Mouse (Mus musculus) adrenal gland, postnatal 36 days (tissue): ENCODE measurements around the gene Pradc1. TPM values are rescaled to one million over a fixed set of nuclear protein-coding genes. Genes with fewer than 3 reads are reported as not detected.

Experiments
- DNase-seq, 2 experiments: peaks; one replicate each; pipeline ENCODE4 v3.0.0; 2021; ENCODE audit warnings: mixed read lengths in 1 of 2
- long read RNA-seq, 2 experiments: library from polyadenylated mRNA; stranded (forward); transcript quantifications; one replicate each; pipeline ENCODE4 v2.0.0; 2021; ENCODE audit warnings: borderline sequencing depth in 2 of 2
- total RNA-seq, 2 experiments: library from RNA; stranded (reverse); gene quantifications; 2 replicates each; pipeline ENCODE4 v1.2.3; 2021

The Pradc1 gene
- 10 to 100 TPM; 11.5 to 14.4 TPM for total RNA-seq
- long read RNA-seq, experiment 1, transcript Pradc1-201 (5 exons, 1,038 nt), result major isoform, 16 of 24 reads
- long read RNA-seq, experiment 1, partial matches to known transcripts, result 2 of 24 reads
- long read RNA-seq, experiment 1, other reads (novel, unspliced or antisense), result 2 of 24 reads
- long read RNA-seq, experiment 2, transcript Pradc1-201 (5 exons, 1,038 nt), result major isoform, 8 of 16 reads
- long read RNA-seq, experiment 2, partial matches to known transcripts, result 0 of 16 reads
- long read RNA-seq, experiment 2, other reads (novel, unspliced or antisense), result 3 of 16 reads

DNA sequence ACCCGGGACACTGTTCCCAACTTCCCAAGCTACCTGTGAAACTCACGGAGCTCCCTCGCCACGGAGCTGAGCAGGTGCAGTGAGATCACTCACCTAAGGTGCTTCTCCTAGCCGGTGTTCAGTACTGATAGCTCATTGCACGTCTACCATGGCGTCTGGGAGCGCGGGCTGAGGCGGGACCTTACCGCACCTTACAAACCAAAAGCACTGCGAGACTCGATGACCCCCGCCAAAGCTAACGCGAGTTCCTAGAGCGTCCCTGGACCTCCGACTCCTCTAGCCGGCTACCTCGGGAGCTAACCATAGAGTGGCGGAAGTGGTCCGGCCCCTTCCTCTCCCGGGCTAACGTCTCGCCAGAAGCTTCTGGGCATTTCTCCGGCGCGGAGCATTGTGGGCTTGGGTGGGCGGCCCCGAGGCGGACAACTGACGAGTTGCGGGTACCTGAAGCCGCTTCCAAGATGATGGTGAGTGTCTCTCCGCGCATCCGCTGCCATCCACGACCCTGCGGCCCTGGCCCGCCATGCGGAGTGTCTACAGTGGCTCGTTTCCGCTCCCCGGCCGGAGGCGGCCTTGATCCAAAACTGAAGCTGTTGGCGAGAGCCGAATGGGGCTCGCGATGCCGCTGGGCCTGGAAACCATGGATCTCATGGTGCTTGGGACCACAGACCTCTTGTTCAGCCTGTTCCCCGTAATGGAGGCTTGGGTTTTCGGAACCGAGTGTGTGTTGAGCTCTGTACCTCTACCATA lies at the start of gene Pradc1:
Gene Pradc1, minus strand, starts transcription at position 307 of the 747 bp plus-strand sequence.
- DNase-seq, result peak; percentile 98

DNA sequence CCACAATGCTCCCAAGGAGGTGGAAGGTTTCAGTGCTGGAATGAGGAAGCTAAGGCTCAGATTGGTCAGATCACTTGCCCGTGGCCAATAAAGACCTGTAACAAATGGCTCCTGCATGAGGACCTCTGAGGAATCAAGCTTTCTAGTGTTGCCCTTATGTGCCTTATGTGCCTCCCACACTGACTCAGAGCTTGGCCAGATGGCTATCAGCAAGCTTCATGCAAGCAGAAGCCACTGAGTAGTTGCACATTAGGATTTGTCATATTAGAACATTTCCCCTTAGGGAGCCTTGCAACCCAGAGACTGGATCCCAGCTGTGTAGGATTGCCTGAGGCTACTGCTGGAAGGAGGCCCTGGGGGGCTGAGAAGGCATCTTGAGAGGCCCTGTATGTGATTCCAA lies 48.6 kb upstream of the Pradc1 start:
- no peak for DNase-seq

DNA sequence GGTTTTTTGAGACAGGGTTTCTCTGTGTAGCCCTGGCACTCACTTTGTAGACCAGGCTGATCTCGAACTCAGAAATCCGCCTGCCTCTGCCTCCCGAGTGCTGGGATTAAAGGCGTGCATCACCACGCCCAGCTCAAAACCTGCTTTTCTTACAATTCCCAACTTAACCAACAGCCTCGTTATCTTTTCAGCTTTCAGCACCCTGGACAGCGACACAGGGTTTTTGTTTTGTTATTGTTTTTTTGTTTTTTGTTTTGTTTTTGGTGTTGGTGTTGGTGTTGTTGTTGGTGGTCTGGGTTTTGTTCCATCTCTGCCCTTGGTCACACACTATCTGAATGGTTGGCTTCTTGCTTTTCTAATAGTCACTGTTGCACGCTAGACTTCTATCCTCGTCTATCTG lies 46.4 kb upstream of the Pradc1 start:
- DNase-seq, result no peak

DNA sequence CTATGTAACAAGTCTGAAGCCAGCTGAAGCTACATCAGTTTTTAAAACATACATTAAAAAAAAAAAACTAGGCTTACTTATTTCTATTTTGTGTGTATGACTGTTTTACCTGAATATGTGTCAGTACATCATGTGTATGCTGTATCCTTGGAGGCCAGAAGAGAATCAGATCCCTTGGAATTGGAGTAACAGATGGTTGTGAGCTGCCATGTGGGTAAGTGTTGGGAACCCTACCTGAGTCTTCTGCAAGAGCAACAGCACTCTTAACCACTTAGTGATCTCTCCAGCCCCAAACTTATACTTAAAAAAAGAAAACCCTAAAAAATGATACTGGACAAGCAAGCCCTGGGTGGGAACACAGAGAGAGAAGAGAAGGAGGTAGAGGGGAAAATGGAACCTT lies 45.2 kb upstream of the Pradc1 start:
- DNase-seq, result no peak

DNA sequence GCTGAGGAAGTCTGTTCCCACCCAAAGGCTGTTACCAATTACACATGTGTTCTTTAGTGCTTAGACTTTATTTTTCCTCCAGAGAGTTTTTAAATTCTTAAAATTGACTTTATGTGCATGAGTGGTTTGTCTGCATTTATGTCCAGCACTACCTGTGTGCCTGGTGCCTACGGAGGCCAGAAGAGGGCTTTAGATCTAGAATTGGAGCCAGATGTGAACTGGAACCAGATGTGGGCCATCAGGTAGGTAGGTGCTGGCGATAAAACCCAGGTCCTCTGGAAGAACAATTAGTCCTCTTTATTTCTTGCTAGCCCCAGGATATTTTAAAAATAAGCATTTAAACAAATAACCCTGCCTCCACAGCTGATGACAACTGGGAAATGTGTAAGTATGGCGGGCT lies 39.8 kb upstream of the Pradc1 start:
- no peak for DNase-seq

DNA sequence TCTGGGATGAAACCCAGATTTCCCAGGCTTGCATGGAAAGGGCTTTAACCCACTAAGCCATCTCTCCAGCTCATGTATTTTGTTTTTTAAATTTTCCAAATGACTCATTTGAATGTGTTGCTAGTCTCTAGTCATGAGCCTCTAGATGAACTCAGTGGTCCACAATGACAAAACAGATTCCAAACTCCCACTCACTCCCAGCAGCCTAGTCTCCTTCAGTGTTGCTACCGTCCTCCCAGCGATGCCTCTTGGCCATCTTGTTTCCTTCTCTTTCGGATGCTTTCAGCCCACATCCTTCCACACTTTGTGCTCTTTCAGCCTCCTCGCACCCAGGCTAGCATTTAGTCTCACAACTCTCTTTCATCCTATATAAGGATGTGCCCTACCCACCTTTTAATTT lies 38.5 kb upstream of the Pradc1 start:
- DNase-seq, result no peak

DNA sequence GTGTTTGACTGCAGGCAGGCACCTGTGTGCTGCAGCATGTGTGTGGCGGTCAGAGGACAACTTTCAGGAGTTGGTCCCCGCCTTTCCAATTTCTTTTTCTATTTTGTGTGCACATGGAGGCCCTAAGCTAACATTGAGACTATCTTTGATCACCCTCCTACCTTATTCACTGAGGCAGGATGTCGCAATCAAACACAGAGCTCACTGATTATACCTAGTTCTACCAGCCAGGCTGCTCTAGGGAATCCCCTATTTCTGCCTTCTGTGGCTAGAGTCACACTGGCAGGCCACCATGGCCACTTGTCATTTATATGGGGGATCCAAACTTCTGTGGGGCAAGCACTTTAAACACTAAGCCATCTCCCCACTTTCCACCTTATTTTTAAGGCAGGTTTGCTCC lies 37.9 kb upstream of the Pradc1 start:
- DNase-seq, result no peak

DNA sequence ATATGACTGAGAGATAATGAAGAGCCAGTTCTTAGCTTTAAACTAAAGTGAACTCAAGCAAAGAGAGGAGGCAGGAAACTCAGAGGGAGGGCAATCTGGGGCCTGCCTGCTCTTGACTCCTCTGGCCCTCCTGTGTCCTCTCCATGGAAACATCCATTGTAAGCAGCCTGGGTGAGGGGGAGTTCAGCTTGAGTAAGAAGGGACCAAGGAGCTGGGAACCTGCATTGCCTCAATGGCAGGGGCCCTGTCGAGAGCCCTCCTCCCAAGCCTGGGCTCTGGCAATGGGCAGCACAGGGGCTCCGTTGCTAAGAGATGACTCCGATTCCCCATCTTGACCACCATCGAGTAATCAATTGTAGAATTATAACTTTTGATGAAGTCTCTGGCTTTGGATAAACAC lies 36.7 kb upstream of the Pradc1 start:
- DNase-seq, result no peak

DNA sequence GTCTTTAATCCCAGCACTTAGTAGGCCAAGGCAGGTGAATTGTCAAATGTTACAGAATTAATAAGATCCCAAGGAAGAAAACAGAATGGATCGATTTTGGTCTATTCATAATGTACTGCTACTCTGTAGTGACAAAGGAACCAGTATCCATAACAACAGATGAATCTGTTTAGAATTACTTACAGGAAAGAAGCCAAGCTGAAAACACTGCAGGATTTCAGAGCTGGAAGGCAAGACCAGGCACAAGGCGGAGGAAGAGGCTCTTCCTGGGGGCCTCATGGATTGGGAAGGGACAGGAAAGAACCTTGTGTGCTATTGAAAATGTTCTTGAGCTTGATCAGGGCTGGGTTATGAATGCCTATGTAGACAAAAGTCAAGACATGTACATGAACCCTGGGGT lies 34.0 kb upstream of the Pradc1 start:
- DNase-seq, result no peak

DNA sequence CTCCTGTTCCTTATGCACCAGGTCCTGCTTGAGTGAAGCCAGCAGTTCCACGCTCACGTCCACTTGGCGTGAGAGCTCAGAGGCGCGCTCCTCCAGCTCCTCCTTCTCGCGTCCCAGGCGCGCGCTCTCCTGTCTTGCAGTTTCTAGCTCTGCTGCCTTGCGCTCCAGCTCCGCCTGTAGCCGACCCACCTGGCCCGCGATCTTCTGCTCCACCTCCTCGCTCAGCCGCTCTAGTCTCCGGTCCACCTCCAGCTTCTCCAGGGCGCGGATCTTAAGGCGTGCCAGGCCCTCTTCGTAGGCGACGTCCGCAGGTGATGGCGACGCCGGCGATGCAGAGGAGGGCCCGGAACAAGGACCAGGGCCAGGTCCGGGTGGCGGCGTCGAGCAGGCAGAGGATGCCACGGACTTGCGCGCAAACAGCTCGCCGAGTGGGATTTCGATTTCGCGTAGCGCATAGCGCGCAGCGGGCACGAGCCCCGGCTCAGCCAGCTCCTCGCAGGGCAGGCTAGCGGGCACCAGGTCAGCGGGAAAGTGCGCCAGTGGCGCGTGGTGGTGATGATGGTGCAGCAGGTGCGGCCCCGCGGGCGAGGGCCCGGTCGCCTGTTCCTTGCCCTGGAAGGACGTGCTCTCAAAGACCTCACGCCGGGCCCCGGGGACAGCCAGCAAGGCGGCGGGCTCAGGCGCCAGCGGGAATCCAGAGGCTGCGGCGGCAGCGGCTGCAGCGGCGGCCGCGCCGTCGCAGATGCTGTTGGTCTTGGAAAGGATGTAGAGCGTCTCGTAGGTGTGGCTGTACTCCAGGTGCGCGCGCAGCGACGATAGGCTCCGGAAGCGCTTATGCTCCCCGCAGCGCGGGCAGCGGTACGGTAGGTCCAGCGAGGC lies 32.3 kb upstream of the Pradc1 start:
- no peak for DNase-seq

DNA sequence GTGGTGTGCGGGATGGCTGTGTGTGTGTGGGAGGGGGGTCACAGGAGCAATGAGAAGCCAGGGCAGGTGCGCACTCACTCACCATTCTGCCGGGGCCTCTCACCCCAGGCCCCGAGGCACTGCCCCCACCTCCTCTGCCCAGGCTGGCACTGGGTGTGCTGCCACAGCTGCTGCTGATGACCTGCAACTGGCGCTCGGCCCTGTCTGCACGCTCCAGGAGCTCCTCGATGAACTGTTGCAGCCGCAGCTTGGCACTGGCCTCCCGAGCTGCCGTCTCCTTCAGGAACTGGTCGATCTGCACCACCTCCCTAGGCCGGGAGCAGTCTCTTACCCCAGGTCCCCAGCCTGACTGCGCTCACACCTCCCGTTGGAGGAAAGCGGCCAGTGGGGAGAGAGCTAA lies 28.9 kb upstream of the Pradc1 start:
- DNase-seq, result no peak

DNA sequence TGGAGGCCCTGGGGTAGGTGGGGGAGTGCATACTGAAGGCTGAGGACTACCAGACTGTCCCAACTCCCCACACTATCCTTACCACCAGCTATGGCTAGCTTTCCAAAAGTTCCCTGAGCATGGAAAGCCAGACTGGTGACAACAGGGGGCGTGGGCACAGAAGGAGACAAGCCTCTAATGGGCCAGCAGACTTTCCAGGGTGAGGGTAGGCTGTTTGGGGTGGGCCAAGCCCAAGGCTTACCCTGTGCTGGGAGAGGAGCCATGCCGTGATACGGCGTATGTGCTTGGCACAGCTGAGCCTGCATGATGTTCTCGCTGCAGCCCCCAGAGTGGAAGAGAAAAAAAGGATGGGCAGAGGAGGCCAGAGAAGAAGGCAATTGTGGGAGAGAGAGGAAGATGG lies 28.2 kb upstream of the Pradc1 start:
- no peak for DNase-seq

DNA sequence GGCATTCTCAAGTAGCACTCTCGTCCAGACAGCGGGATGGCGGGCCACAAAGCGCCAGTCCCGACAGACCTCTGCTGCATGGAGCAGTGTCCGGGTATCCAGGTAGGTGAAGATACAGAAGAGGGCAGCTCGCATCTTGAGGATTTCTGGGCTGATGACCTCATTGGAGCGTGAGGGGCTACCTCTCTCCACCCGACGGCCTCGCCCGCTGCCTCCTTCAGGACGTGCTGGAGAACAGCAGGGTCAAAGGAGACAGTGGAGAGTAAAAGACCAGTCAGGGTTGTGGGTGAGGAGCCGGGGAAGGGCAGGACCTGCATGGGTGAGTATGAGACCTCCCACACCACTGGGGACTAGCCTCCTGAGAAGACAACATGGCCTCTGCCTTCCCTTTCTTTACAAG lies 26.6 kb upstream of the Pradc1 start:
- DNase-seq, result no peak

DNA sequence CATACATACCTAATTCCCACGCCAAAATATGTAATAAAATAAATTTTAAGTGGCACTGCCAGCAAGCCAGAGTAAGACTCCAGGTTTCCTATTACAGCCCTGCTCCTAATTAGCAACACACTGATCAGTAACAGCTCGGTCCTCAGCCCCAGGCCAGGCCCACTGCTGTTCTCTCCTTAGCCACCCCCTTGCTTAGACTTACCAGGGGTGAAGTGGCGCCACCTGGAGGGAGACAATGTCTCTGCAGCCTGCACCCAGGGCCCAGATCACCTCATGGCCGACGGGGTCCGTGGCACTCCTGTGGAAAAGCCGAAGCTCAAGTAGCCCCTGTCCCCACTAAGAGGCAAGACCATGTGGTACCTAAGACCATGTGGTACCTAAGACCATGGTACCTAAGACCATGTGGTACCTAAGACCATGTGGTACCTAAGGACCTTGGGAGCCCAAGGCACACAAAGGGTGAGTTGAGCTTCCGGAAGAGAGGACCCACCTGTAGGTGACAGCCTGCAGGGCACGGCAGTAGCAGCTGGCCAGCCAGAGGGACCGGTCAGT lies 25.7 kb upstream of the Pradc1 start:
- peak; percentile 54 to 56 for DNase-seq

DNA sequence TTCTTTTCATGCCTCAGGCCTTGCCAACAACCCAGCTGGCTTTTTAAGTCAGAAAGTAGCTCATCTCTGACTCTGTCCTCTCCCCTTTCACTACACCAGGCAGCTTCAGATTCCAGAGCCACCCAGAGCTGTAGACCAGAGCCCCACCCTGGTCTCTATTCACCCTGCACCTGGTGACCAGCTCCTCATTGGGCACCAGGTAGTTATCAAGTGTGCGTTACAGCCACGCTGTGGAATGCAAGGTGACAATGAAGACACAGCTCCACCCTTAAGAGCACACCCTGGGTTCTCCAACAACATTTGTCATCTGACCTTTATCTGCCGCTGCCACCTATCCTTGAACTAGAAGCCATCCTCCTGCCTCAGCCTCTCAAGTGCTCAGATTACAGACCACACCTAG lies 23.8 kb upstream of the Pradc1 start:
- no peak for DNase-seq

DNA sequence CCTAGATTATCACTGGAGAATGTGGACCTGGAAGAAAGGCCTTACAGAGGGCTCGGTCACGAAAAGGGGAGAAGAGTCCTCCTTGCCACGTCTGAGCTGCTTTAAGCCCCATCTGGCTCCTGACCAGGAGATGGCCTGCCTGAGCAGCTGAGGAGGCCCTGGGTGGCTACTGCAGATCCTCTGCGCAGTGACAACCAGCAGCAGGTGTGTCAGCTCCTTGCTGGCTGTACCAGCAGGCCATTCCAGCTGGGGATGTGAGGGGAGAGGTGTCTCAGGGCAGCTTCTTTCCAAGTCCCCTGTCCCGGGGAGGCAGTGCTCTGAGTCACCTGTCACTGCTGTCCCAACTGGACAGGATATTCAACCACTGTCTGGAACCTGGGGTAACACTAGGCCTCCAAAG lies 20.8 kb upstream of the Pradc1 start:
- no peak for DNase-seq

DNA sequence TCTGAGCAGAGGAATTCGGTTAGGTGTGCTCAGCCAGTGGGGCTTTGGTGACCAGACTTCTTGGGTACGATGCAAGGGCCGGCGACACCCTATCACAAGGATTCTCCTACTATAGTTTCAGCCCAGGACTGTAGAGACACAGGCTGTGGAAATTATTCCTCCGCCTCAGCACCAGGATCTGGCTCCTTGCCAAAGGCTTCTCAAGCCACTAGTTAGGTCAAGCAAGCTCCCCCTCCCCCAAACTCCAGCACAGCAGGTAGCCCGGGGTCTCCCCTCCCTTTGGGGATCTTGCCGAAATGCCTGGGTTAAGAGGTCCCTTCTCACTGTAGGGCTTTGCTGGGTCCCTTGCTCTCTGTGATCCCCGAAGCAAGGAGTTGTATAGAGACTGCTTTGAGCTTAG lies 20.2 kb upstream of the Pradc1 start:
- DNase-seq, result no peak

DNA sequence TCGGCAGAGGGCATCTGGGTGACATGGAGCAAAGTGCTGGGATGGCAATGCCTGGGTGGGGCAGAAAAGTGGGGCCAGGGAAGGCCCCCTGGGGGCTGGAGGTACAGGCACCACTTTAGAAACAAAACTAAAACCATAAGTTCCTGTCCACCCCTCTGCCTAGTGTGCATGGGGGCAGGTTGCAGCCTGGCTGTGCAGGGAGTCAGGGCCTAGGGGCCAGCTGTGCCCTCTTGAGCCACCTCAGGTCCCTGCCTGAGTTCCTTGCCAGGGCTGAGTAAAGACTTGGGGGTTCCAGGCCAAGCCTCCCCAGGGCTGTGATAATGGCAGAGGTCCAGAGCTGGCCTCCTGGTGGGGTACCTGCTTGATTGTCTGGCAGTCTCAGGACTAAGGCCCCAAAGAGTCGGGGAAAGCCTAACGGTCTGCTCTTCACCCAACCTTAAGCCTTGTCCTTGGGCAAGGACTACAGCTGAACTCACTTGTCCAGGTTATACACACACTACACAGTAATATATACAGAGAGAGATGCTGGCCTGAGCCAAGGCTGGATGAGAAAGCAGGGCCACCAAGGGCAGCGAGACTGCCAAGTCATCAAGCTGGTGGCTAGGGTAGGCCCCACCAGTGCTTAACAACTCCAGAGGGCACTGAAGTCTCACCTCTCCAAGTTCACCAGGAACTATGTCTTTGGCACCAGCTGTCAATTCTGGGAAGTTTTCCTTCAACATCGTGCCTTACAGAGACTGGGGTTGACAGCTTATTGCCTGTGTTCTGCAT lies 18.1 kb upstream of the Pradc1 start:
- peak; percentile 51 to 66 for DNase-seq

DNA sequence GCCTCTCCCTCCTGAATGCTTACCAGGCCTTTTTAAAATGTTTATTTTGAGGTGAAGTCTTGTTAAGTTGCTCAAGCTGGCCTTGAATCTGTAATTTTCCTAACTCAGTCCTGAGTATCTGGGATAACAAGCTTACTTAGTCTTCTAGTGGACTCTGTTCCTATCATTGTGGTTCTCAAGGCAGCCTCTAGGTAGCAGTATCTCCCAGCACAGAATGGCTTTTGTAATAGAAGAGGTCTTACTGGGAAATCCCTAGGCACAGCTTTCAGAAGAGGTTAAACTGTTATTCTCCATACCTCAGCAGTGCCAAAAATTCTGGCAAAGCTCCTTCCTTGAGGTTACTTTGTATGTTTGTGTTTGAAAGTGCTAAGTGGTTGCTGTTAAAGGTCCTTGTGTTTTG lies 13.6 kb upstream of the Pradc1 start:
- DNase-seq, result no peak

DNA sequence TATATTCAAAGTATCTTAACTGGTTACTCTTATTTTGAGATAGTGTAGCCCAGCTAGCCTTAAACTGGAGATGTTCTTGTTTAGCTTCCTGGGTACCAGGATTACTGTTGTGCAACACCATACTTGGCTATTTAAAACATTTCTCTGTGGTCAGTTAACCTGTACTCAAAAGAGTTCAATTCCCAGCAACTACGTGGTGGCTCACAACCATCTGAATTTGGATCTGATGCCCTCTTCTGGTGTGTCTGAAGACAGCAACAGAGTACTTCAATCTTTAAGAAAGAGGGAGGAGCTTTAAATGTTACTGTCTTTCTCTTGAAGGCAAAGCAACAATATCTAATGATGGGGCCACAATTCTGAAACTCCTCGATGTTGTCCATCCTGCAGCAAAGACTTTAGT lies 7.9 kb upstream of the Pradc1 start:
- no peak for DNase-seq

DNA sequence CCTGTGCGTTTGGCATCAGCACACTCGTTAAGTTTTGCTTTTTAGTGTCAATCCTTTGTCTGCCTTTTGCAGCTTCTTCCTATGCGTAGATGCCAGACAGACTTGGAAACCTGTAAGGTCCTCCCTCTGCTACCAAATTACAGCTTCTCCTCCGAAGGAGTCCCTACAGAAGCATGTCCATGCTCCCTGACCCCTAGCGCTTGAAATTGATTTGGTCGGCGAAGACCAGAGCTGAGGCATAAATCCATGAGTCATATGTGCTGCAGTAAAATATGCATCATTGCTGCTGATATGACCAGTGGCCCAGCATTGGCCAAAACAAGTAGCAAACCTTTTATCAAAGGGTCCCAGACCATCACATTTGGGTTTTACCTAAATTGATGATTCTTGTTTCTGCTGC lies 1.0 kb upstream of the Pradc1 start:
- DNase-seq, result peak; percentile 31 to 43

DNA sequence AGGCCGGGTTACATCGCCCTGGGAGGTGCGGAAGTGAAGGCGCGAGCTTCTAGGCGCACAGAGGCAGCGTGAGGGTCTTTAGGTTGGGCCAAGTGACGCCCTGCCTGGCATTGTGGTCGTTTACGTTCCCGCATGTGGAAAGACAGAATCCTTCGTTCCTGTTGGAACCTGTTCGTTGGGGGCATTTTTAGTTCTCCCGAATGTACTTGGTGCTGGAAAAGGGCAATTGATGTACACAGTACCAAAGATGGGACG lies 568 bp upstream of the Pradc1 start:
- no peak for DNase-seq
